Mouse (Mus musculus) liver, embryonic 14.5 days (tissue): Measurements from ENCODE around the gene Dll1.

Experiments
- CTCF ChIP-seq: IDR thresholded peaks from 2 replicates; pipeline ENCODE4 v1.5.1; 2016; ENCODE audit warnings: antibody characterized with exemption, low read depth, control low read depth
- EP300 ChIP-seq: IDR thresholded peaks from 2 replicates; pipeline ENCODE4 v1.6.1; 2016; ENCODE audit warnings: antibody characterized with exemption, low read depth

- TF ChIP-seq CTCF: no peak
- TF ChIP-seq EP300: no peak
Observed at GRCm38 (mm10) chr17:15410861-15411260, 34.2 kb upstream of the Dll1 start.
